Mouse (Mus musculus) naive thymus-derived CD4-positive, alpha-beta T cell, adult 2 months (primary cell): ENCODE results near the gene Trim33.

Source experiments
- DNase-seq: peaks from one replicate; pipeline ENCODE4 v3.0.0-alpha.2; 2011; ENCODE audit warnings: low read depth

Trim33 gene

DNA sequence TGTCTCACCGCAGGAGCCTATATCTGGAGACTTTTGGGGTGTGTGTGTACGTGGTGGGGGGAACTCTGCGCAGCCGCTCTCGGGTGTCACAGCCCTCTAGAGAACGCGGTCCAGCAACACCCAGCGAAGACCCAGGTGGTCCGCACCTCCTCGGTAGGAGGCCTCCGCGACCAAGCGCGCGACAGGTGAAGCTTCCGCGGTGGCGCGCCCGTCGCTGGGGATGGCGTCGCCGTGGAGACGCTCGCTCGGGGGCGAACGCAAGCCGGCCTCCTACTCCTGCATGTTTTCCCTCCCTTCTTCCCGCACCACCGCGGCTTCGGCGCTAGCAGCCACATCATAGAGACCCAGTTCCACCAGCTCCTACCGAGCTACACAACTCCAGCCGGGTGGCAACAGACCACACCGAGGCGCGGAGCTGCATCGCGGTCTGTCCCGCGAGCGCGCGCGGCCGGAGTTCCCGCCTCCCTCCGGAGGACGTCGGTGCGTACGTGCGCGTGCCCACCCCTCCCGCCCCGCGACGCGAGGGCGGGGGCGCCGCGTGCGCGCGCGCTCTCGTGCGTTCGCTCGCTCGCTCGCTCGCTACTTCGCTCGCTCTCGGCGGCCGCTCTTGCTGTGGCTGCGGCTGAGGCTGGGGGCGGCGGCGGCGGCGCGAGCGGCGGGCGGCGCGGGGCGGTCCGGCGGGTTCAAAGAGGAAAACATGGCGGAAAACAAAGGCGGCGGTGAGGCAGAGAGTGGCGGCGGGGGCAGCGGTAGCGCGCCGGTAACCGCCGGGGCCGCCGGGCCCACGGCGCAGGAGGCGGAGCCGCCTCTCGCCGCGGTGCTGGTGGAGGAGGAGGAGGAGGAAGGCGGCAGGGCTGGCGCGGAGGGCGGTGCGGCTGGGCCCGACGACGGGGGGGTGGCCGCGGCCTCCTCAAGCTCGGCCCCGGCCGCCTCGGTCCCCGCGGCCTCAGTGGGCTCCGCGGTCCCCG is at the start of gene Trim33:
Gene Trim33, plus strand, starts transcription at position 112 of the 968 bp plus-strand sequence.
- peak; percentile 96 for DNase-seq

- peak; percentile 39 for DNase-seq
These were observed 46.7 kb upstream of the Trim33 start for GRCm38 (mm10) chr3:103232398-103232797.

DNA sequence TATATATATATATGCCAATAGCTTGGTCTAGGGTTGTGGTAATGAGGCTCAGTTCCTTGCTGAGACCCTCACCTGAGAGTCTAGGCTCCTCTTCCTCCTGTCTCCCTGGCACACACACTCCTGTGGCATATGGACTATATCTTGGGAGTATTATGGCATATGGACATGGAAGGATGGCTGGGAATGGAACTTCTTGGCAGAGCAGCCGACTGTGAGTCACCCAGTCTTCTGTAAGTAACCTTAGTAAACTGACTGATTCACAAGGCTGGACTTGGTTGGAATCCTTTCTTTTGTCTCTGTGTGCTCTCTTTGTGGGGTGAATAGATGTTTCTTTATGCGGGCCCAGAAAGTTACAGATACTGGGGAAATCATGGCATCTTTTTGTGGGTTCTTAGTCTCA is 37.6 kb upstream of the Trim33 start:
- DNase-seq, result no peak

GRCm38 (mm10) chr3:103242156-103242555 is 36.9 kb upstream of the Trim33 start:
- DNase-seq, result no peak

DNA sequence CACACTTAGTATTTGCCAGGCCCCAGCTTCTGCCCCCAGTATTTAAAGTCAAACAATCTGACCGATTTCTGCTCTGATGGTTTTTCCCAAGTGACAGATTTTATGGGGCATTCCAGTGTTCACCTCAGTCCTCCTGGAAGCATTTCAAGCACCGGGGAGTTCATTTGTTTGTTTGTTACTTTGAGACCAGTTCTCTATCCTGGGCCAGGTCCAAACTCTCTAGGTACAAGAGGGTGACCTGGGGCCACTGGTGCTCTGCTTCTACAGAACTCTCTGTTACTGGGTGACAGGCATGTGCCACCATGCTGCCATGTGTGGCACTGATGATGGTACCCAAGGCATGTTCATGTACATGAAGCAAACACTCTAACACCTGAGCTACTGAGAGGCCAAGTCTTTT is 35.6 kb upstream of the Trim33 start:
- no peak for DNase-seq

DNA sequence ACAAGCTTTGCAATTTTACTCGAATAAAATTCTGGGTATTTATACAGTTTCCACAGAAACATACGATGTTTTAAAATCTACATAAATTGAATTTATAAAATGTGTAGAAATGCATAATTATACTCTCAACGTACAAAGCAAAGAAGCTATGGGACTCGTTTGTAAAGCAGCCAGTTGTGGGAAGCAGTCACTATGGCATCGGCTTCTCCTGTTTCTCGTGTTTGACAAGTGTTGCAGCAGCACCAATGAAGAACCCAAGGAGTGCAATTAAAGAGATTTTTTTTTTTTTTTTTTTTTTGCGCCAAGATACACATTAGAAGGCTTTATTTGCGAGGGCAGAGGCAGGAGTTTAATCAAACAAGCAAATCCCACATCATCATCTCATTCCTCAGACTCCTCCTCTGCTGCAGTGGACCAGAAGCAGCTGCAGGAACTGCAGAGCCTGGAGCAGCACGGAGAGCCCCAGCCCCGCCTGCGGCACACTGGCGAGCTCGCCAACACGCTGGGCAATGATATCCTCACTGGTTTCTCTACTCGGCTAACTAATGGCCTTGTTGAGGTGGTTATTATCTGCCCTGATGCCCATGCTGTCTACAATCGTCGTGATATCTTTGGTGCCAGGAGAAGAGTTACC is 32.3 kb upstream of the Trim33 start:
- DNase-seq, result no peak

GRCm38 (mm10) chr3:103256089-103256819 is 22.8 kb upstream of the Trim33 start:
- no peak for DNase-seq

- no peak for DNase-seq
These were observed 16.2 kb upstream of the Trim33 start for GRCm38 (mm10) chr3:103262802-103263417.

DNA sequence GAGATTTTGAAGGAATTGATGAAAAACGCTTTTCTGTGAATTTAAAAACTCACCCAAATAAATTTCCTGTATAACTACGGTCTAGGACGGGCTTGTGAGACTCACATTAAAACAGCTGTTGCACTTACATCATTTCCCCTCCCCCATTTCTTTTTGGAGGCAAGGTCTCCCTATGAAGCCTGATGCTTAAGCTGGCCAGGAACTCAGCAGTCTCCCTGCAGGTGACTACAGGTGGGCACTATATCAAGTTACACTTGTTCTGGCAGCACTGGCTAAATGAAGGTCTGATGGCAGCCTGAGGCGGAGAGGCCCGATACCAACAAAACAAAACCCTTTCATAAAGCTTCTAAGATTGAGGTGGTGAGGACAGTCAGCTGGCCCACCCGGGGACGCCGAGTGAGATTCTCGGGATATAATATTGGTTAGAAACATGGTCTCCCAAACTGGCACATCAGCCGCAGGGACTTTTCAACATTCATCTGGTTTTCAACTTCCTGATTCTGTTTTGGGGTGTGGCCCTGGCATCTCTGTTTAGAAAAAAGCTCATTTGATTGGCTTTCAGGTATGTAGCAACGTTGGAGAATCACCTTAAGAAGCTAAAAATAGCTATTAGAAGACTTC is 422 bp upstream of the Trim33 start:
- DNase-seq, result no peak

- DNase-seq, result peak; percentile 62
These were observed 1.2 kb downstream of the Trim33 start for GRCm38 (mm10) chr3:103280241-103280761.

DNA sequence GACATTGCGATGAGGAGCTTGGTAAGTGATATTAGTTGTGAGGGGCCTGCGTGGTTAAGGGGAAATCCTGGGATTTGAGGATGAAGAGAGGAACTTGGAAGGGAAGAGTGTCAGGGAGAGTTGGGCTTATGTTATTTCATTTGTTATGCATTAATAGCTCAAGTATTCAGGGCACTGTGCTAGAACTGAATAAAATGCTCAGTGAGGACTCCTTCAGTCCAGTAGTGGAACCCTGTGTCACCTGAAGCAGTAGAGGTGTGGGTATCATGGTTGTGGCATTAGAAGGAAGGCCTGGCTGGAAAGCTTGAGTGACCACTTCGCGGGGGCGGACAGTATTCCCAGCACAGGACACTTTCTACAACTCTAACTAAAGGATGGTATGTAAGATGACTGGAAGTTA is 1.8 kb downstream of the Trim33 start:
- DNase-seq, result peak; percentile 13

GRCm38 (mm10) chr3:103288761-103289160 is 9.7 kb downstream of the Trim33 start:
- DNase-seq, result no peak

GRCm38 (mm10) chr3:103291087-103291486 is 12.0 kb downstream of the Trim33 start:
- DNase-seq, result no peak

DNA sequence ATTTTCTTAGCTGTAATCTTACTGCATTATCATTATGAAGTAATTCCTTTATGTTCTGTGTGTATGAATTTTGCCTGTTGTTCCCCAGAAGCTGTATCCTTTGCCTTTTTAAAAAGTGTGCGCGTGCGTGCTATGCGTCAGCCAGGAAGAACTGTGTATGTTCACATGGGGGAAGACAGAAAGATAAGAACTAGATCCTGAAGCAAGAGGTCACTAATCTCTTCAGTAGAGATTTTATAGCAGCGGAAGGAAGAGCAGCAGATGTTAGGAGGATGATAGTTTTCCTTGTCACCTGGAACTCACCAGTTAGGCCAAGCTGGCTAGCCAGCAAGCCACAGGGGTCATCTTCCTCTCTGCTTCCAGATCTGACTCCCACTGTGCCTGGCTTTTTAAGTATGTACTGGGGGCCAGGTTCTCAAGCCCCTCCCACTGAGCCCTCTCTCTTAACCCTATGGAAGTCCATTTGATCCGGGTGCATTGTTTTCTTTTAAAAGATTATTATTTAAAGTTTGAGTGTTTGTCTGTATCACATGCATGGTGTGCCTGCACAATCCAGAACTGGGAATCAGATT is 26.4 kb downstream of the Trim33 start:
- DNase-seq, result no peak

- no peak for DNase-seq
These were observed 30.2 kb downstream of the Trim33 start for GRCm38 (mm10) chr3:103309252-103309651.

DNA sequence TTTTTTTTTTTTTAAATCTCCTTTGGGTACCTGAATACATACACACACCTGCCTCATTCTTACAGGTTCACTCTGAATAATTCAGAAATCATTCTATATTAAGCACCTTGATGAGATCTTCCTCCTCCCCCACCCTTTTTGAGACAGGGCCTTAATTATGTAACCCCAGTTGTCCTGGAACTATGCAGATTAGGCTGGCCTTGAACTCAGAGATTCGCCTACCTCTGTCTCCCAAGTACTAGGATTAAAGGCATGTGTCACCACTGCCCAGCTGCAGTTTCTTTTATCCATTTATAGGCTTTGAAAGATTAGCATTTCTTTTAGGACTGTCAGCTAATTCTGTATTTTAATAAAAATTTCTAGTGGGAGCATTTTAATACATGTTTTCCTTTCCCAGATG is 30.7 kb downstream of the Trim33 start:
- DNase-seq, result no peak

DNA sequence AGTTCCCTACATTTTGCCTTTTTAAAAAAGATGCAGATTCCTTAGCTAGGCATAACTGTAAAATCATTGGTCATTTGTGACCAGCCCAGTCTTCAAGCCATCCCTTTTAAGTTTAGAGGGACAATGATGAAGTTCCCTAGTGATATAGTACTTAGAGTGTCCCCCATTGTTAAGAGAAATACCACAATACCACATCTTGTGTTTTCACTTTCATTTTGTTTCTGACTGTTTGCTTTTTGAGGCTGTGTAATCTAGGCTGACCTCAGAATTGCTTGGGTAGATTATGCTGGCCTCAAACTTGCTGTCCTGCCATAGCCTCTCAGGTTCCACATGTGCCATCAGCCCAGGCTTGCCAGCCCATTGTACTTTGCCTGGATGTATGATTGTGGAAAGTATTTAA is 35.2 kb downstream of the Trim33 start:
- DNase-seq, result no peak

DNA sequence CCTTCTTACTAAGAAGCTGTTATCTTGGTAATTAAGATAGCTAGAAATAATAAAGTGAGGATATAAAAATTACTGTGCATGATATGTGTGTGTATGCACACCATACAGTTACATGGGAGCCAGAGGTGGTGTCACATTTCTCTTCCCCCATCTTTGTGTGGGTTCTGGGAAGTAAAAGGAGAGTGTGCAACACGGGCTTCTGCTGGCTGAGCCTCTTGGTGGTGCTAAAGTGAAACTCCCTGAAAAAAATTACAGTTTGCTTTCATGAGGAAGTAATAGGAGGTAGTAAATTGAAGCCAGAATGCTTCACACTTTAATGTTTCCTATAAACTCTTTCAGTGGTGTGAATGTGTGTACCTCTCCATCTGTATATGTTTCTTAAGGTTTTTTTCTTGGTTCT is 56.3 kb downstream of the Trim33 start:
- no peak for DNase-seq

DNA sequence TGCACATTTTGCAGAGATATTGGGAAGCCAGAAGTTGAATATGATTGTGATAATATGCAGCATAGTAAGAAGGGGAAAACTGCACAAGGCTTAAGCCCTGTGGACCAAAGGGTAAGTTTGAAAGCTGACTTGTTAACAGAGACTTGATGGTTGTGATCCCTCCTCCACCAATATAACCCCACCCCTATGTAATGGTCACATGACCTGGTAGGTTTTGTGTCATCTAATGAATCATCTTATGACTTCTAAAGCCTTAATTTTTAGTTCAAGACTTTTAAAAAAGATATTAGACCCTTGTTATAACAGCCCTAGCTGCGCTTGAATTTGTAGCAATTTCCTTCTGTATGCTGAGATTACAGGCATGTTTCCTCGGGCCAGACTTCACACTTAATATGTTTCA is 67.6 kb downstream of the Trim33 start:
- no peak for DNase-seq

- no peak for DNase-seq
These were observed 74.4 kb downstream of the Trim33 start for GRCm38 (mm10) chr3:103353518-103353917.

DNA sequence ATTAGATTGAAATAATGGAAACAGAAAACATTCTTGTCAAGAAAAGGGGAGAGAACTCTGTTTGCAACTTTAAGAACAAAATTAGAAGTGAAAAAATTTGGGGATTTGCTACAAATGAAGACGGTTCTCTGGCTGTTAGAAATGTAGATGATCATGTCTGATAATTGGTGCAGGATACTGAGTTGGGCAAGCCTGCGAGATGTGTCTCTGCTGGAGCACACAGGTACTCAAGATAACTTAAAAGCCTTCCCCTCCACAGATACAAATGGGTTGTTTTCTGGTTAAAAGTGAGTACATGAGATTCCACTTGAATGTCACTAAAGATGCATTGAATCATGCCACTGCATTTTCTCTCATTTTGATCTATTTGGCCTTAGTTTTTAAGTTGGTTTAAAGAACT is 74.9 kb downstream of the Trim33 start:
- DNase-seq, result no peak
